Mouse (Mus musculus) monocyte, adult 2 months (primary cell): ENCODE measurements around the gene Pdzd11.

ENCODE experiments used
- DNase-seq, 2 experiments: peaks; one replicate each; pipeline ENCODE4 v3.0.0; 2022; ENCODE audit warnings: low spot score in 2 of 2, low read depth in 1 of 2

Pdzd11 gene

DNA sequence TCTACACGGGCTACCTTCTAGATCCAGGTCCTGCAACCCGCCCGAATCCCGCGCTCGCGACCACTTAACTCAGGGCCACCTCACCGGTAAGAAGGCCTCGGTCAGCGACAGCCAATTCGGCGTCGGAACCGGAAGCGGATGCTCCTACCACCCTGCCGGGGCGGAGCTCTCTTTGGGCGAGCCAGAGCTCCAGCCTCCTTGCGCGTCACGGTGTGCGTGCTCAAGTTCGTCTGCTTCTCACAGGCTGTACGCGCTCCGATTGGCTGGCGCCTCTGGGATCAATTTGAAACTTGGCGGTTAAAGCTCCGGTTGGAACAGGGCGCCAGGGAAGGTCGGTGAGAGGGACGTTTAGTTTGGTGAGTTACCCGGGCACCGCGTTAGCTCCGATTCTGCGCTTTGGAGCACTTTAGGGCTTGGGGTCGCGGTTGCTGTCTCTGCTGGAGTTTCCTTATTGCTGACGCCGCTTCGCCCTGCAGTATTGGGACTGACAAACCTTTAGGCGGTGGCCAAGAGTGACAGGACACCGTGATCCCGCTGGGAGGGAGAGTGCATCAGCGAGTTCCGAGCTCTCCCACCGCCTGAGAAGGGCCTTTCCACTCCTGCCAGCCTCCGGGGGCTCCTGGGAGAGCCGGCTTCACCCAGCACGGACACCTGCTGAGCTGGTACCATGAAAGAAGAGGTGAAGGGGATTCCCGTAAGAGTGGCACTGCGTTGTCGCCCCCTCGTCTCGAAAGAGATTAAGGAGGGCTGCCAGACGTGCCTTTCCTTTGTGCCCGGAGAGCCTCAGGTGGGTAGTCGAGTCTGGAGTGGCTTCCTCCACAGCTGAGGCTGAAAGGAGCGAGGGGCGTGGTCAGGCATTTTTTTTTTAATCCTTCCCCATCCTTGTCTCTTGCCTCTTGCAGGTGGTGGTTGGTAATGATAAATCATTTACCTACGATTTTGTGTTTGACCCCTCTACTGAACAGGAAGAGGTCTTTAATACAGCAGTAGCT is at the start of gene Pdzd11:
Gene Pdzd11, minus strand, starts transcription at position 767 of the 992 bp plus-strand sequence.
- DNase-seq: peak; percentile 70 to 73

DNA sequence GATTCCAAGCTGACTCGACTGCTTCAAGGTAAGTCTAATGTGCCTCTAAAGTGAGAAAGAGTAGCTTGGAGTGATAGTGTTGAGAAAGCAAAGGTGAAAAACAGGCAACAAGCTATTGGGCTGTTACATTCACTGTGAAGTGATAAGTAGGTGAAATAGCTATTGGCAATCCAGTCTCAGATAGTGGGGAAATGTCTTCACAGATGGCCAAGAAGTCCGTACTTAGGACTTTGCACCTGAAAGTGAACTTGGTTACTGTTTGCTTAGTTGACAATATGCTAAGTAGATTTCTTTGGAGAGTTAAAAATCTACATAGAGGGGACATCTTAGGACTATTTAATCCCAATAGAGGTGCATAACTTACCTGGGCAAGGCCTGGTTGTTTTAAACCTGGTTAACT is 38.5 kb upstream of the Pdzd11 start:
- no peak for DNase-seq

DNA sequence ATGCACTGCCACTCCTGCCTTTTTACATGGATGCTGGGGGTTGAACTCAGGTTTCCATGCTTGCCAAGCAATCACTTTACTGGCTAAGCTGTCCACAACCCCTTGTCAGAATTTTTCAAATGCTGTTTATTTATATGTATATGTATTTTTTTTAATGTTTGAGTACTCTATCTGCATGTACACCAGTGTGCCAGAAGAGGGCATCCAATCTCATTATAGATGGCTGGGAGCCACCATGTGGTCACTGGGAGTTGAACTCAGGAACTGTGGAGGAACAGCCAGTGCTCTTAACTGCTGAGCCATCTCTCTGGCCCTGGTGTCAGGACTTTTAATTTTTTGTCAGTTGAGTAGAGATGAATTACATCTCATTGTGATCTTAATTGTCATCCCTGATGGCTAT is 26.5 kb upstream of the Pdzd11 start:
- DNase-seq: no peak

DNA sequence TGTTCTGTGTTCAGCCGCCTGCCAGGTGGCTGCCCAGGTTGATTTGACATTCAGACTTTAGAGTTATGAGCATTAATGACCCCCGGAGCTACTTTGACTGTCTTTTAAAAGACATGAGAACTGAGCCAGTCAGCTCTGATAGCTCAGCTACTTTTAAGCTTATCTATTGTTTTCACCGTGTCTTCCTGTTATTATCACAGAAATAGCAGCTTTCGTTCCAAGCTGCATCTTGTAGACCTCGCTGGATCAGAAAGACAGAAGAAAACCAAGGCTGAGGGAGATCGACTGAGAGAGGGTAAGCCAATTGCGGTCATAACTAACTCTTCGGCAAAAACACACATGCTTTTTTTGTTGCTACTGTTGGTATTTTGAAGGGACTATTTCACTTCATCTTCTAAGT is 12.1 kb upstream of the Pdzd11 start:
- no peak for DNase-seq

DNA sequence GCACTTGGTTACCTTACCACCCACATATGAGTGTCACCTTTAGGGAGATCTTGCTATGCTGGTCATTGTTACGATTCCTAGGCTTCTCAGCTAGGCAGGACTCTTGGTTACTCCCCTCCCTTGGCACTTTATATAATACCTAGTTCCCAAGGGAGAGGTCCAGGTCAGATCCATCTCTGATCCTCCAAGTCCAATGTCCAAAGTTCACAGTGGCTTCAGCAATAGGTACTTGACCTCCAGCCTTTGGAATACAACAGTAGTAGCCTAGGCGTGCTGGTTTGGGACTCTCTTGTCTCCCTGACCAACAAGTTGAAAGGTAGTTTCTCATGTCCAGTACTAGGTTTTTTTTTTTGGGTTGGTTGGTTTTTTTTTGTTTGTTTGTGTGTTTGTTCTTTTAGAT is 2.7 kb upstream of the Pdzd11 start:
- DNase-seq: no peak

DNA sequence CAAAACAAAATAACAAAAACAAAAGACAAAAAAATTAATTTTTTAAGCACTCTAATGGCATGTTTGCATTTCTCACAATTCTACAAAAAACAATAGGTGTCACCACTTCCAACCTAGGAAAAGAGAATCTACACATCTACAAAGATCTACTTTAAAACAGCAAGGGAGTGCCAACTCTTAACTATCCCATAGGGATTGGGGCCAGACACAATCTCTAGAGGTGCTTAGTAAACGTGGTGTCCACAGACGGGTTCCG is 894 bp downstream of the Pdzd11 start, which contains the start of gene Kif4:
Gene Kif4, plus strand, starts transcription at position 192 of the 256 bp plus-strand sequence.
- no peak for DNase-seq

DNA sequence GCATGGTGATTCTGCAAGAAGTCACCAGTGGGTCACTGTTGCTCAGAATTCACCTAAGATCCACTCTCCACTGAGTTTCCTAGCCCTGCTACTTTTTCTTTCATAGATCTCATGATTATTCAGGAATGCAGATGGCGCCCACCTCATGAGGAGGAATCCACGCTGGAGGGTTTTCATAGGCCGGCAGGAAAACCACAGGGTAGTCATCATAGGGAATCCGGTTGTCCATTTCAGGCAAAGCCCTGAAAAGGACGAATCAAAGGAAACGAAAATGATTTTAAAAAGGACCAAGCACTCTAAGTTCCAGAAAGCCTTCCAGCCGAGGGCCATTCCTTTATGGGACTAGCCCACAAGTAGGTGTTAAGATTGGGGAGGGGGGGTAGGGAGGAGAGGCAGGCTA is 1.2 kb downstream of the Pdzd11 start:
- no peak for DNase-seq

DNA sequence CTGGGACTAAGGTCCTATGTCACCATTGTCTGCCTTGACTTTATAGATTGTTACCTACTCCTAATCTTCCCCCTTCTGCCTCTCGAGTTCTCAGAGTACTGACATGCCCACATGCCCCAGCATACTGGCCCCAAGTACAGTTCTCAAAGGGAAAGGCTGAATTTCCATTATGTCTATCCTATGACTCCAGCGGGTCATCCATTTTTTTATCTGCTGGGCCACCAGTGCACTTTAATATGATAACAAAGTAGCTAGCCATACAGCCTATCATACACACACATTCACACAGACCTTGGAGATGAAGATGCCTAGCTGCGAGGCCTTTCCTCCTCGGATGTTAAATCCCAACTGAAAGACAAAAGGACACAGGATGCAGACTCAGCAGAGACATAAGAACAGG is 2.1 kb downstream of the Pdzd11 start:
- no peak for DNase-seq

DNA sequence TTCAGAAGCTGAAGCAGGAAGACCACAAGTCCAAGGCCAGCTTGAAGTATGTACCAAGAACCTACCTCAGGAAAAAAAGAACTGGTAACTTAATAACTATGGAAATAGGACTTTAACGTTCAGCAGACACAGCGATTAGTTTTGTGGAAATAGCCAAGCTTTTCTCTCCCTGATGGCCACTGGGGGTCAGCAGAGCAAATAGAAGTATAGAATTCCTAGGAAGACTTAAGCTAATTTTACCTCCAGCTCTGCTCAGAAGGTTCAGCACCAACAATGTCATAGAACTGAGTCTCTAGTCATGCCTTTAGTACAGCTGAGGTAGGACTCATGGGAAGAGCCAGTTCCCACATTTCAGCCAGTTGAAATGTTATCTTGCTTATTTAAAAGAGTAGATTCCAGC is 5.0 kb downstream of the Pdzd11 start:
- no peak for DNase-seq

DNA sequence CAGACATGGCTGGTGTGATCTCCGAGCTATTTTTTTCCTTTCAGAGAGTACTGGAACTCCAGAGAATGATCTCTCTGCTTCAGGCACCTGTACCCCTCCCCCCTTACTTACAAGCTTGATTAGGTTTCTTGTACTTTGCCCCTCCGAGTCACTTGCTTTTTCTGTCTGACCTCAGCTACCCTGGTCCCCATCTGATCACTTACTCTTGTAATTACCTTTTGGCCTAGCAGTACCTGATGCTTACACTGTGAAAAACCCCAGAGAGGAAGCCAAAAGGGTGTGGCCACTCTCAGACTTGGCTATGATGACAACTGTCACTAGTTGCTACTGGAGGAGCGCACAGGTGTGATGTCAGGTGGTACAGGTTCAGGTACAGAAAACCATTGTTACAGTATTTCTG is 7.9 kb downstream of the Pdzd11 start:
- no peak for DNase-seq

DNA sequence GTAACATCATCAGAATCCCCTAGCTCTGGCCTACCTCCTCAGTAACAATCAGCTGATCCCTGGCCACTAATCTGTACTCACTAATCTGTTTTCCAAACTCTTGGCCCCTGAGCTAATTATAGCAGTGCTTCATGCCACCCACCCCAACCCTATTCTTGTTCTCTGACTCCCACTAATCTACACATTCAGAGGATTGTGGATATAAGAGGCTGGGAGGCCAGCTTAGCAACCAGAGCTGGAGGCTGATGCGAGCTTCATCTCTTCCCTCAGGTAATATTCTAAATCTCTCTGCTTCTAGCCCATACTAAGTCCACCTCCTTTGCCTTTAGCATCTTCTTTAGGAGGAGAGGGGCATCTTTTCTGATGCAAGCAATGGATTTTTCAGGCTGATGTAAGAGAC is 21.1 kb downstream of the Pdzd11 start, which contains the start of gene Arr3:
Gene Arr3, plus strand, starts transcription at position 184 of the 400 bp plus-strand sequence.
- DNase-seq: no peak

DNA sequence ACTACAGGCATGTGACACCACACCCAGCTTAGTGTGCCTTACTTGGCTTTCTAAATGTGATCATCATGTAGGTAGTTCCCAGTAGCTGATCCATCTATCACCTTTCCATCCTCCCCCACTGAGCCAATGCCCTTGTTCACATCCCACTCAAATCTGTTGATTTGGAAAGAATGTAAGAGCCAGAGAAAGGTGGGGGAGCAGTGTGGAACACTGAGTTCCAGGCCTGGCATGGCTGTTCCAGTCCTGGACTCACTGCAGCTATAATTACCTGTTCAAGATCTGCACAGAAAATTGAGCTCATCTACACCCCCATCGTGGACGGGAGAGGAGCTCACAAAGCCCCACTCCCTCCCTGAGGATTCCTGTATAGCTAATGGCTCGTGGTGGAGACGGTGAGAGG is 26.6 kb downstream of the Pdzd11 start:
- DNase-seq: no peak

DNA sequence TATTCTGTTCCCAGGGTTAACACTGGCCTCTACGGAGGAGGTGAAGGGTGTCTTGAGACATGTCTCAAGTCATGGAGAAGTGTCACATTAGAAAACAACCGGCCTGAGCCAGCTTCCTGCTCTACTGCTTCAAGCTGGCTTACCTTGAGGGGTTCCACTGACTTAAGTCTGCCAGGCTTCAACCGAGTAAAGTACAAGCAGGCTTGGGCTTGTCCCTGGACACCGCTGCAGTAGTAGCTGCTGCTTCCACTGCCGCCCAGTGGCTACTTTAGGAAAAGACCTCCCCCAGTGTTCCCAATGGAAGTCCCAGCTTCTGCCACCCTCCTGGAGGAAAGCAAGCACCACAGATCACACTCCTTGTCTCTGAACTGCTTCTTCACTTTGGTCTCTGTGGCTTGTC is 28.9 kb downstream of the Pdzd11 start:
- no peak for DNase-seq

DNA sequence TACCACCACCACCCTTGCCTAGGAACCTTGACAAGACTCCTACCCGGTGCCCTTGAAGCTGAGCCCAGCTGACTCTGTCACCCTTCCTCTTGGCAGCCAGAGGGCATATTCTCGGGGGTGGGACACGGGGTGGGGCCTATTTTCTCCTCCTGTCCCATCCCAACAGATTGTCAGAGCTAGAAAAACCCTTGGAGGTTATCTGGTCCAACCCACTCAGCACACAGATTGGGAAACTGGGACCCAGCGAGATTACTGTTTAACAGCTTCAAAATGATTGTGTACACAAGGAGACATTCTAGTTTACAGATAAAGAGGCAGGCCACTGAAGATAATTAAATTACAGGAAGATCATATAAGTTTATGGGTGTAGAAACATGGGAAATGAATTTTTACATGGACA is 31.6 kb downstream of the Pdzd11 start, which contains the start of gene P2ry4:
Gene P2ry4, minus strand, starts transcription at position 79 of the 400 bp plus-strand sequence.
- no peak for DNase-seq
